Mouse (Mus musculus) testis, adult 2 months (tissue): ENCODE results near the gene Znhit6.

ENCODE experiments used
- CTCF ChIP-seq: fragments of 200-500 bp; IDR thresholded peaks from 2 replicates; pipeline ENCODE4 v1.5.1; 2012; ENCODE audit warnings: low read depth, mild to moderate bottlenecking, inconsistent platforms, low read length, moderate library complexity; ENCODE audit not compliant: control insufficient read depth, insufficient read depth, insufficient replicate concordance
- POLR2A ChIP-seq: fragments of 200-500 bp; IDR thresholded peaks from 2 replicates; pipeline ENCODE4 v1.6.1; 2012; ENCODE audit warnings: low read depth, mild to moderate bottlenecking, inconsistent platforms, low read length, moderate library complexity; ENCODE audit not compliant: control insufficient read depth

GRCm38 (mm10) chr3:145652322-145653131 lies 76.5 kb downstream of the Znhit6 start:
- TF ChIP-seq POLR2A (no peak), CTCF (no peak)
